Mouse (Mus musculus): ENCODE results near the gene Arhgef2. TPM values are rescaled to one million over a fixed set of nuclear protein-coding genes. Genes with fewer than 3 reads are reported as not detected.
A peak's percentile ranks its signal among the peaks of the same experiment; 100 is the strongest.

Arhgef2 gene
- total RNA-seq, 2 experiments from 2014 or later: 71.1 to 71.5 TPM

DNA sequence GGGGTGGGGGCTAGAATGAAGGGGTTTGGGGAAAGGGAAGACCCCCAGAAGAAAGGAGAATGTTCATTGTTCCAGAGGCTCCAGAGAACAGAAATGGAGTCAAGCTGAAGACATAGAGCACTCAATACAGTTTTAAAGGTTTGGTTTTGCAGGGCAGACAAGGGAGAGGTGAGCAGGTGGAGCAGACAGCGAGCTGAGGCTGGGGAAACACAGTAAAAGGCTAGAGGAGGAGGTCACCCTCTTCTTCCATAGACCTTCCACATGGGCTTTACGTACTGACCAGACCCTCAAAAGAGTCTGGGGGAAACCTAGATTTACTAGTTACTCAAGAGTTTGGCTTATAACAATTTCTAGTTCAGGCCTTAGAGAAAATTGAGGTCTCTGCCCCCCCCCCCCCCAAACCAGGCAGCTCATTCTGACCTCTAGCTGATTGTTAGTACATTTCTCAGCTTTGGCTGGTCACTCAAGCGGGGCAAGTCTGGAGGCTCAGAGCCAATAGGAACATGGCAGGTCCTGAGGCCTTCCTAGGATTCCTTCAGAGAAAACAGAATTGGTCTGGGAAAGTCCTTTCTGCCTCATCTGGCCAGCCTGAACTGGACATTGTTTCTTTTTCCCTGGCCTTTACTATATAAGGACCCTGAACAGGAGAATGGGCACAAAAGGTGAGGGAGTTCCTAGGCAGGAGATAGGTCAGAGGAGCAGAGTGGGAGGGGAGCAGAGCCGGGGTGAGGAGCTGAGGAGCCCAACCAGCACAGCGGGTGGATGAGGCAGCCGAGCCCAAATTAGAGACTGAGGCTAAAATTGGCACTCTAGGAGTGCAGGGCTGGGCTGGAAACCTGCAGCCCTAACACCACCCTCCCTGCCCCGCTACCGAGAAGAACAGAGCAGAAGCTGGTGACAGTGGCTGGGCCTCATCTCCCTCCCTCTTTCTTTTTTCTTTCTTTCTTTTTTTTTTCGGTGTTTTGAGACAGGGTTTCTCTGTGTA, 13.6 kb downstream of the Arhgef2 start:
- peak in 1 of 2 experiments; percentile 30 for DNase-seq
- intact Hi-C loops (cut with DNase I): loop anchor here (2.0 kb wide), 1 partner anchor 17 kb away; no protein-coding TSS in a partner anchor

DNA sequence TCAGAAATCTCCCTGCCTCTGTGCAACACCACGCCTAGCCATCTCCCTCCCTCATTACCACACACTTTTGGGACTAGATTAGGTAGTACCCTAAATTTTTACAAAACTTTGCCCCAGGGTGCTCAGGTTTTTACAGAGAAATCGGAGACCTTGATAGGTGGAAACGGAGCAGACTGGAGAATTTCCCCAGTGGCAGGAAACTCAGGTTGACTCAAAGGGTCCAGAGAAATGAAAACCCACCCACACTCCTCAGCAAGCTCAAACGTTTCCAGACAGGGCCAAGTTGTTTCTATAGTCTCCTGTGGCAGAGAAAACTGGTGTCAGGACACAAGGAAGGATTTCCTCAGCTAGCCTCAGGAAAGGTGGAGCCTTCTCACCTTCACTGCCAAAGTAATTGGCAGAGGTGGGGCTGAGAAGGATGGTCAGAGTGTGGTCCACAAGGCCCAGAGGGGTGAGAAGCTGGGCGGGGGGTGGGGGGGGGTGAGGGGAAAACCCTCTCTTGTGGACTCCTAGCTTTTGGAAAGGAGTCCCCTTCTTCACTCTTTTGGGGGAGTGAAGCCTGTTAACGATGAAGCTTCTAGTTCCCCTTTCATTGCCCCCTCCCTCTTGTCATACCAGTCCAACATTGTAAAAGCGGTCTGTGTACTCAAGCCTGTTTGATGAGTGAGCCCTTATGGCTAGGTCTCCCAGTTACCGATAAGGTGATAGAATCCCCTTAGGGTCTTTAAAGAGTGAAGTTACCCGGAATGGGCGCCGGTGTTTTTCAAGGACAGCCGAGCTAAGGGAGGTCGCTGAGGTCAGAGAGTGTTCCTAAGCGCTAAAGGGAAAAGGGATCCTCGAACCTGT, 14.6 kb downstream of the Arhgef2 start:
- peak in 1 of 2 experiments; percentile 6 for DNase-seq
- intact Hi-C loops (cut with DNase I): no loop called here

DNA sequence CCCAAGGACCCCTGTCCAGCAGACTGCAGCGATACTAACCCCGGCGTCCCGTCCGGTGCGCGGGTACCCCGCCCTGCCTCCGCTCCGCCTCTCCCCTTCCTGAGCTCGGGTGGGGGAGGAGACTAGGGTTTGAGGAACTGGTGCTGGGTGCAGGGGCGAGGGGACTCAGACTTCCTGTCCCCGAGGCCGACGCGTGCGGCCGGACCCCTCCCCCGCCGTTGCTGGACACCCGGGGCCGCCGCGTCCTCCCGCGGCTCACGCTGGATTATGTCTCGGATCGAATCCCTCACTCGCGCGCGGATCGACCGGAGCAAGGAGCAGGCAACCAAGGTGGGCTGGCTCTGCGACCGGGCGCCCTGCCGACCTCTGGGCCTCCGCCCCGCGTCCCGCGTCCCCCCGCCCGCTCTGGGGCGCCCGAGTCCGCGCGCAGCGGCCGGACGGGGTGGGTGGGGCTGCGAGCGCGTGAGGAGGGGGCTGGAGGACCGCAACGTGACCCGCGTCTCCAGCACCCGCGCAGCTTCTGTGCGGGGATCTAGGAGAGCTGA, 15.3 kb downstream of the Arhgef2 start:
- intact Hi-C loops (cut with DNase I): no loop called here
- DNase-seq: peak; percentile 83 to 87

DNA sequence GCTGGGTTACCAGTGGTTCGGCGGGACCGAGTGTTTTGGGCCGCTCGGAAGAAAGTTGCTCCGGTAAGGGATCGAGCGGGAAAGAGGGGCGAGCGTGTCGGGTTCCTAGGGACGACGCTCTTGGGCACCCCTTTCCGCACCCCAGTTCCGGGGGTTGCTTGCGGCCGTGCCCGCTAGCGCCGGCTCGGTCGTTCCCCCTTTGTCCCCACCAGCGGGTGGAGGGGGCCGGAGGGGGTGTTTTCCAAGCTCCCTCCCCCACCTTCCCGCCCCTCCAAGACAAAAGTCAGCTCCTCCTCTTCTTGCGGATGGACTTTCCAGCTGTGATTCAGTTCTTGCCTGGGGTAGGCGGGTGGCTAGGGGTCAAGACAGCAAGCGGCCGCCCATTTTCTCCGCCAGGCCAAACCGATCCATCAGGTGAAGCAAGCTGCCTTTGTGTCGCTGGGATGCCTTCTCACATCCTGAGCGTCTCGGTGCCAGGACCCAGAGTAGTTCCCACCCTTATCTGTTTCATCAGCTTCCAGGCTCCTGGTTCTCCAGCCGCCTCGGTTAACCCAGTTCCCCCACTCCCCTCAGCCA, 15.9 kb downstream of the Arhgef2 start:
- intact Hi-C loops (cut with DNase I): loop anchor here (1.0 kb wide), 1 partner anchor 16 kb away; the partner anchor contains the start of gene Arhgef2
- peak; percentile 69 to 72 for DNase-seq

DNA sequence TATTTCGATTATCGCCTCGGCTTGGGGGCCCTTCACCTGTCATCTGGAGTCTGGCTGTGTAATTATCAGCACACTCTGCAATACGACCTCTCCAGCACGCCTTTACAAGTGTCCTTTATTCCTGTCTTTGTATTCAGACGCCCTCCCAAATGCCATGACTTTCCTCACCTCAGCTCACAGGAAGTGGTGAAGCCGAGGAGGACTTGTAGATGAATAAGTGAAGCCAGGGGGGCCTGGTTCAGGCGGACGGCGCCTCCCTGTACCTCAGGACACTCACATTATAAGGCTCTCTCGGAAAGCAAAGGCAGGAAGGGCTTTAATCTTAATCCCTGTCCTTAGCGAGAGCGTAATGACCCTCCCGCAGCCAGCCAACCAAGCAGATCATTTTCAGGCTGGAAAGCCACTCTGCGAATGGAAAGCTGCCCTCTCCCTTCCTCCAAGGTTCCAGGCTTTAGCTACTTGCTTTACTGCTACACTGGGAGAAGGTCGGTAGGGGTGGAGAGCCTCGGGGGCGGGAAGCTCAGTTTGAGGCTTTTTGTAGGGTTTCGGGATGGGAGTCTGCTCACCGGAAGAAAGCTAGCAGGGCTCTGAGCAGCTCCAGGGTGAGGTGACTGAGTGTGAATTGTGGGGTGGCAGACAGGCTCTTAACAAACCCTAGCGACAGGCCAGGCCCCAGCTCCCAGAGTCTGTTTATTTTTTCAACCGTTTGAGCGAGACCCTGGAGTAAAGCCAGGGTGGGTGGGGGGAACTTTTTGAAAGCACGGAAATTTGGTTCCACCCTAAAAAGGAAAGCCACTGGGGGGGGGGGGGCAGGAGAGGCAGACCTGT, 16.6 kb downstream of the Arhgef2 start:
- intact Hi-C loops (cut with DNase I): loop anchor here (1.0 kb wide), 1 partner anchor 17 kb away; the partner anchor contains the start of gene Arhgef2
- peak; percentile 68 to 75 for DNase-seq

DNA sequence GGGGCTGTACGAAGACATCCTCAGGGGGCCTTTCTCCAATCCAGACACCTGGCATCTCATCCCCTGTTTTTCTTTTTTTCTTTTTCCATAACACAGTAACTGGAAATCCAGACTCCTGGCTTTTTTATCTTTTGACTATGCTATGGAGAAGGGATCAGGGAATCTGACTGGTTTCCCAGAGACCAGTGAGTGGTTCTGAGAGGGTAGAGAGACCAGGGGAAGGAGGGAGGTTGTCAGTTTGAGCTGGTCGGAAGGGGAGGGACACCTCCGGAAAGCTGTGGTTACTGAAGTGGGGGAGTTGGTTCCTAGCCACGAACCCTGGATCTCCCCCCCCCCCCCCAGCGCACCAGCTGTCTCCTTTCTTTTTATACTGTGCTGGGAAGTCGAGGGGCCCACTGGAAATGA, 17.2 kb downstream of the Arhgef2 start:
- peak; percentile 28 to 52 for DNase-seq
- intact Hi-C loops (cut with DNase I): loop anchor here (1.0 kb wide), 1 partner anchor 18 kb away; the partner anchor contains the start of gene Arhgef2

DNA sequence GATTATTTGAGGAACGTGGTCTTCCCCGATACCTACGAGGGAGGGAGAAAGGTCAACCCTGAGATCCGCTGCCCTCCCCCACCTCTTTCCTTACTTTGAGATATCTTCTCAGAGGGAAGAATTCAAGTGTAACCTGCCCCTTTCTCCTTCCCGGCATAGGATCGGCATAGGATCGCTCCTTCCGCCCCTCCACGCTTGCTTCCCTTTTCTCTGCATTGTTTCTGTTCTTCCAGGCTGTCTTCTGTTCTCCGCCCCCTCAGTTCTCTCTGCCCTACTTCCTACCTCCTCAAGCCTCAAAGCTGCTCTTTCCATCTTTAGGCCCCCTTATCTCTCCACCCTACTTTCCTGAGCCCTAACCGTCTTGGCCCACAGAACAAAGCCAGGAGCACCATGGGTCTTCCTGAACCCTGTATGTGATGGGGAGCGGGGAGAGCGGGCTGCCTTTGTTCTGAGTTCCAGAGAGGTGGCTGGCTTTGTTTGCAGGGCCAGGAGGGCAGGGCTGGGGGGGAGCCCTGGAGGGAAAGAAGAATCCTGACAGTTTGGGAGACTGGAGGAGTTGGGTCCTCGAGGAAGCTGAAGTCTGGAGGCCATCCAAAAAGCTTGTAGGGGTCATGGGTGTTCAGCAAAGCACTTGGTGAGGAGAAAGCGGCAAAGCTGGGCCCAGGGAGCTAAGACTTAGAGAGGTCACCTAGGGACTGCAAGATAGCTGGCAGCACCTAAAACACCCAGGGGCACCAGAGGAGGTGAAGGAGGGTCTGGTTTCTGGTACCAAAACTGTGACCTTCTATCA, 17.8 kb downstream of the Arhgef2 start:
- intact Hi-C loops (cut with DNase I): no loop called here
- DNase-seq: peak in 1 of 2 experiments; percentile 31

DNA sequence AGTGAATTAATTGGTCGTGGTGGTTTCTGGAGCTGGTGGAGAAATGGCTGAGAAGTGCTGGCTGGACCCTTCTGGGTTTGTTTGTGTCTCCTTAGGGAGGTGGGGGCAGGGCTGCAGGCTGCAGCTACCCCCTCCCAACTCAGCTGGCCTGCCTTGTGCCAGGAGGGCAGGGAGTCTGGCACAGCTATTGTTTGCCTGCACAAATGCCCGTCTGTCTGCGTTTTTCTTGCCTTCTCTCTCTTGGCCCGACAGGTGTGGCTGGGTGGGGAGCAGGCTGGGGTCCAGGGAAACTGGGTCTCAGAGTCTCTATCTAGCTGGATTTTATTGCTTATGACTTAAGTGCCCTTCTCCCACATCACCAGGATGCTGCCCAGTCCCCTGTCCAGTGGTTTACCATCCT, 18.6 kb downstream of the Arhgef2 start:
- intact Hi-C loops (cut with DNase I): no loop called here

DNA sequence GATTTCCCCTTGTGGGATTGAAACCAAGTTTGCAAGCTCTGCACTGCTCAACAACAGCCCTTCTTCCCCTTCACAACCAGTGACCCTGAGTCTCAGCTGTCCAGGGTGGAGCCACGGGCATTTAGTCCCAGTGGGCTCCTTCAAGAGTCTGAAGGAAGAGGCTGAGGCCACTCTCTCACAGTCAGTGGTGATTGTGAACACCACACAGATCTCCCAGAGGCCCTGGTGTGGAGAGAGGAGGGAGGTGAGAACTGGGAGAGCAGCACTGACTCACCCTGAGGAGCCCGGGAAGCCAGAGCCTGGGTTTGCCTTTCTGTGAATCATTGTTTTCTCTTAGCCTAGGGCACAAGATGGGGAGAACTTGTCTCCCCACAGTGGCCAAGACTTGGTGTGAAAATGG, 19.2 kb downstream of the Arhgef2 start:
- DNase-seq: peak in 1 of 2 experiments; percentile 47
- intact Hi-C loops (cut with DNase I): no loop called here

More for the DNA sequence above, 18.6 kb downstream of the Arhgef2 start:
- peak in 1 of 2 experiments; percentile 8 for DNase-seq

DNA sequence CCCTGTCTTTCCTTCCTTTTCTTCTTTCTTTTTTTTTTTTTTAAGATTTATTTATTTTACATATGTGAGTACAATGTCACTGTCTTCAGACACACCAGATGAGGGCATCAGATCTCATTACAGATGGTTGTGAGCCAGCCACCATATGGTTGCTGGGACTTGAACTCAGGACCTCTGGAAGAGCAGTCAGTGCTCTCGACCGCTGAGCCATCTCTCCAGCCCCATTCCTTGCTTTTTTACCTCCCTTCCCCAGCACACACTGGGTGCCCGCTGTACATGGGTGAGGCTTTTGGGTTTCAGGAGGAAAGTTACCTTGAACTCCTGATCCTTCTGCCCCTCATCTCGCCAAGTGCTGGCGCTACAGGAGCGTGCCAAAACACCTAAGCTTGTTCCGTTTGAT, 19.8 kb downstream of the Arhgef2 start:
- no peak for DNase-seq
- intact Hi-C loops (cut with DNase I): no loop called here

DNA sequence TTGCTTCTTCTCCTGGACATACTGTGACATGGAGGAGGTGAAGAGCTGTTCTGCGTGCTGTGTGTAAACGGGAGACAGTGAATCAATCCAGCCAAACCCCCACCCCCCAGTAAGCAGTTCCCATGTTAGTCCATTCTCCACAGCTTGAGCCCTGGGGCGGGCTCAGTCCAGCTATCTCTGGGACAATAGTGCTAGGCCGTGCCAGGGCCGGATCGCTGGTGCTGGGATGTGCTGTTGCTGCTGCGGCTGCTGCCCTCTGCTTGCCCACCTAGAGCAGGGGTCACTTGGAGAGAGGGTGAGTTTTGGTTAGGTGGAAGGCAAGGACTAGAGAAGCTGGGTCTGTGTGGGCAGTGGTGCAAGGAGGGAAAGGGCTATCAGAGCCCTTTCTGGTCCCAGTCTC, 20.6 kb downstream of the Arhgef2 start:
- intact Hi-C loops (cut with DNase I): no loop called here
- DNase-seq: no peak

DNA sequence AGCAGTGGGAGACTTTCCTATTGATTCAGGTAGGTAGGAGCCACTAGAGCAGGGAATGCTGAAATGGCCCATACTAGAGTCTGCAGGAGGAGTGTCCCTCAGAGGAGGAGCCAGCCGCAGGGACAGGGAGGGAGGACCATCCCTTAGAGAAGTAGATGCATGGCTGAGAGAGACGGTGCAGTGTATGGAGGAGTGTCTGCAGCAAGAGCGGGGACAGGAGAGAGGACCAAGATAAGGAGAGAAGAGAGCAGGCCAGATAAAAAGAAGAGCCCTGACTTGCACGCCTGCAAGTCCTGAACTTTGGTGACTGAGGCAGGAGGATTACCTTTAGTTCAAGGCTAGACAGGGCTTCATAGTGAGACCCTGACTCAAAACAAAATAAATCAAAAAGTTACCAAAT, 21.3 kb downstream of the Arhgef2 start:
- DNase-seq: no peak
- intact Hi-C loops (cut with DNase I): no loop called here

DNA sequence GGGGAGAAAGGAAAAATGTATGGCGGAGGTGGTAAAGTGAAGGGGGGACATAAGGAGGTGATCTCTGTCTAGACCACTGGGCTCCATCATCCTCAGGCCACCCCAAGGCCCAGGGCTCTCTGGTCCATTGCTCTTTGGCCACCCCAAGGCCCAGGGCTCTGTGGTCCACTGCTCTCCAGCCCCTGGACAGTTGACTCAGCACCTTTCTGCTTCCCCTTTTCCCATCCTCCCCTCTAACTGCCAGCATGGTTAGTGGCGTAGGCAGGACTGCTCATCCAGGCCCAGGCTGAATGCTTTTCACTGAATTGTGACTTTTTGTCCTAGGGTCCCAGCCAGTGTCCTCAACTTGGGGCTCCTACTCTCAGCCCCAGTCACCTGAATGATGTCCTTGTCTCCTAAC, 21.8 kb downstream of the Arhgef2 start:
- DNase-seq: no peak

DNA sequence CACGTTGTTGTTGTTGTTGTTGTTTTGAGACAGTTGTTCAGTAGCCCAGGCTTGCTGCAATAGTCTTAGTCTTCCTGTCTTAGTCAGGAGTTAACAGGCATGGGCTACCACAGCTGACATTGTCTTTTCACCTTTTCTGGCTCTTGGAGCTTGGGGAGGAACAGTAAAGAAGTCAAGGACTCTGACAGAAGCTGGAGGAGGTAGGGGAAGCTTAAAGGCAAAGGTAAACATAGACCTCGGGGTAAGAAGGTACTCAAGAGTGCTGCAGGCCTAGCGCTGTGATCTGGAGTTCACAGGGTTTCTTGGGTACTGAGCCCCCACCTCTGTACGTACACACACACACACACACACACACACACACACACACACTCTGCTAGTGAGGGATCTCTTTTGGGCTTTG, 23.0 kb downstream of the Arhgef2 start:
- intact Hi-C loops (cut with DNase I): no loop called here
- no peak for DNase-seq

More for the DNA sequence above, 21.8 kb downstream of the Arhgef2 start:
- intact Hi-C loops (cut with DNase I): no loop called here

DNA sequence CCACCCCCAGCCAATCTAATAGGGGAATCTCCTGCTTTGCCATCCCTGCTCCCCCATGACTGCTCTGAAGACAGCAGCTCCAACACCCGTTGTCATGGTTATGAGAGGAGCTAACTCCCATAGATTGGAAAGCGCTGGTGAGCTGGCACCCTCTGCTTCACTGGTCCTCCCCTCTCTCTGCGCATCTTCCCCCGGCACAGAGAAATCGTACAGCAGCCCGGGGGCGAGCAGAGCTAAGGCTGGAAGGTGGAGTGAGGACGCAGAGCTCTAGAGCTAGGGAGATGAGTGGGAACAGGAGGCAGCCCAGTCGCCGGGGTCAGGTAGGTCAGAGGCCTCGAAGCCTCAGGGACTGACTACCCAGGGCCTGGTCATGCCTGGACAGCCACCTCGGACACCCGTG, 23.5 kb downstream of the Arhgef2 start:
- intact Hi-C loops (cut with DNase I): no loop called here
- no peak for DNase-seq

DNA sequence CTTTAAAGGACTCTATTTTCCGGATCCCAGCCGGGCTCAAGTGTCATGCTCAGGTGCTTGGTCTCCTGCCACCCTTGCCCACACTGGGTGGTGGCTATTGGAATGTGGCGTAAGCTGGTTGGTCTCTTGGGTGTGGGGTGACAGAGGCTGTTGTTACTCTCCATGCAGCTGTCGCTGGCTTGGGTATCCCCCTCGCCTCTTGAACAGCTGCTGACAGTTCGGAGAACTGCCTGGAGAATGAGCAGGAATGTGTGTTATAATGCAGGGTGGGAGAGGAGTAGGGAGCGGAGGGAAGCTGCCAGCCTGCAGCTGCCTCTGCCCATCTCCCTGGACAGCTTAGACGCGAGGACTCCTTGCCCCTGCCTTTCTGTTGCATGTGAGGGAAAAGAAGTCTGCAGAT, 24.3 kb downstream of the Arhgef2 start:
- intact Hi-C loops (cut with DNase I): no loop called here

DNA sequence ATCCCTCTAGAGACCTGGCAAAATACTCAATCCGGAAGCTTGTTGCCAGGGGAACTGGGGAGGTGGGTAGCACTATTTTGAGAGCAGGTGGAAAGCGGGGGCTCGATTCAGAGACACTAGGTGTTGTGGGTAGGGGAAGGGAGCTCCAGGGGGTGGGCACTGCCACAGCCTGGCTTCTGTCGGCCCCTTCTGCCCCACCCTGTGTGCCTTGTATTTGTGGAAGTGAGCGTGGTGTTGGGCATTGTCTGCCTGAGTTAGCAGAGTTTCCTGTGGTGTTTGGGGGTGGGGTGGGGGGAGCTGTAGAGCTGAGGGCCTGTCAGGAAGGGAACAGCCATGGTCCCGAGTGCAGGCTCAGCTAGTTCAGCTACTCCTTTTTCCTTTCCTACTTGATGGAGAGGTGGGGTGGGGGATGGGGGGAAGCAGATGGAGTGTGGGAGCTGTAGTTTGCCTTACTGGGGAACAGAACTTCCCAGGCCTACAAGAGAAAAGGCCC, 25.1 kb downstream of the Arhgef2 start:
- peak; percentile 49 to 56 for DNase-seq
- intact Hi-C loops (cut with DNase I): no loop called here

More for the DNA sequence above, 24.3 kb downstream of the Arhgef2 start:
- DNase-seq: no peak

DNA sequence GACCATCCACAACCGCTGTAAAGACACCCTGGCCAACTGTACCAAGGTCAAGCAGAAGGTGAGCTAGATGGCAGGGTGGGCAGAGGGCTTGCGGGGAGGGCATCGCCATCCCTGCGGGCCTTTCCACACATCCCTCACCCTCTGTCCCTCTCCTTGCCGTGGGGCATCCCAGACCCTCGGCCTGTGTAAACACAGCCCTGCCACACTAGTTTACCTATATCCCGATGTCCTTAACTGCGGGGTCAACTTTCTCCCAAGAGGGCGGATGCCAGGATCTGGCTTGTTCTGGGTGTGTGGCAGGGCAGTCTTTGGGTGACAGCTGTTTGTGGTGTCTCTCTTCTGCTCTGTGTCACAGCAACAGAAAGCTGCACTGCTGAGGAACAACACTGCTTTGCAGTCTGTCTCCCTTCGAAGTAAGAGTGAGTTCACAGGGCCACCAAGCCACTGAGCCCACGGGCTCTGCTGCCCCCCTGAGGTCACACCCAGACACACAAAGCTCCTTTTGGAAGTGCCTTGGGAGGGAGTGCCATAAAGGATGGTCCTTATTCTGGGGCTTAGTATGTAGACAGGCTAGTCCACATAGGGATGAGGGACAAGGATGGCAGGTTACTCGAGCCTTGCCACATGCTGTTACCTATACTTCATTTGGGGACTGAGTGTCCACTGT, 26.3 kb downstream of the Arhgef2 start:
- intact Hi-C loops (cut with DNase I): no loop called here
- DNase-seq: no peak
